Mouse (Mus musculus) right cerebral cortex, postnatal 25 days (tissue): ENCODE data around the gene Nkg7.
"Not testable (repeated sequence)": the region's sequence is repeated elsewhere in the genome, so short reads cannot be mapped to it uniquely, and the experiment has no call there.

Experiments used
- DNase-seq: peaks from one replicate; pipeline ENCODE4 v3.0.0; 2022

Nkg7 gene

DNA sequence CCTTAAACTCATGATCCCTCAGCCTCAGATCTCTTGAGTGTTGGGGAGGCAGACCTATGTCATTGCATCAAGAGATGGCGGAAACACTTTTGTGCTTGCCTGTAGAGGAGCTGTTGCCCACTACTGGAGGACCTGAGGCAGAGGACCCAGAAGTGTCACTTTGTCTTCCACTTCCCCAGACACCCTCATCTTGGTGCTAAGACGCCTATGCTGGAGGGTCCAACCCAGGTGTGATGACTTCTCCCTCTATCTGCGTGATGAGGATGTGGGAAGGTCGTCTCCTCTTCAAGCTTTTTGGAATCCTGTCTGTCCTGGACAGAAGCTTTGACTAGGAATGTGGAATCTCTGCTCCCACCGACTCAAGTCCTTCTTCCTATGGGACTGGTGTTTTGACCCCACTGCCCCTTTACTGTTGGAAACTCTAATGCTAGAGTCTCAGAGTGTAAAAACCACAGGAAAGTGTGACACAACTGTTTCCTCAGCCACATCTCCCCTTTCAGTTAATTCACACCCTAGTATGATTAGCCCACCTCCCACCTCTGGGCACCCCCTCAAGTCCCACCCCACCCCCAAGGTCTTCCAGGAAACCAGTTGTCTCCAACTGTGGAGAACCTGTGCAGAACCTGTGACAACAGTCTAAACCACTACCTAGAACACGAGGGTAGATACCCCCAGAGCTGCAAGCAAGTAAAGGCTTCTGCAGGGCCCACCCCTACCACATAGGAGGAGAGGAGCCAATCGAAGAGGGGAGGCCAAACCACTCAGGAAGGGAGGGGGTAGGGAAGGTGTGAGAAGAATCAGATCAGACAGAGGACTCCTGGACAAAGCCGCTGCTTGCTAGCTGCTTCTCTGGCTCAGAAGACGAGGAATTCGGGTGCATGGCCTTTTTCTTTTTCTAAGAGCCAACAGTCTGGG lies at the start of gene Nkg7:
Gene Nkg7, plus strand, starts transcription at position 733 of the 915 bp plus-strand sequence.
- DNase-seq, result no peak

DNA sequence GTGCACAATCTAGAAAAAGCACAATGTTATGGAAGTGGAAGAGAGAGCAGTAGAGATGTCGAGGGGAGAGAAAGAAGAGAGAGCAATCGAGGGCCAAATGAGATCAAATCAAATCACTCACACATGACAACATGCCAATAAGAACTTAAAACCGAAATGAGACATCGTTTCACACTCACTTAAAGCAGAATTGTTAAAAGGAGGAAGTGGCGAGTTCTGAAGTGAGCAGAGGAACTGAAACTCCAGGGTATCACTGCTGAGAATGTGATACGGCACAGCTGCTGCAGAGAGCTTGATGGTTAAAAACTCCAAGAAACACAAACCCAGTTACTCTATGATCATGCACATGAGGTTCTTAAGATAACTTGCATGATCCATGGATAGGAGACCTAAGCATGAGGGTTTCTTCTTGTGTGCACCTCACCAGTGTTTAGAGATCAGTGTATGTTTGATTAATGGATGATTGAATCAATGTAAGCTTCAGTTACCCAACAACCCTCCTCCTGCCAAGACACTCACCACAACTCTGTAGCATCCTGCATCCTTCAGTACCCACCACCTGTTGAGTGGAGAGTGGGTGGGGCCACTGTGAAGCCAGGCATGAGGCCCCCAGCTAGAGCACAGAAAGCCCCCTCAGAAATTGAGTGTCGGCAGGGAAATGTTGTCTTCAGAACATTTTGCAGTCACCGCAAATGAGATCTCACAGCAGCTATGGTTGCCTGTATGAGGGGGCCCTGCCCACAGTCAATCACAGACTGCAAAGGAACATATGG lies 44.3 kb upstream of the Nkg7 start:
- DNase-seq, result no peak

DNA sequence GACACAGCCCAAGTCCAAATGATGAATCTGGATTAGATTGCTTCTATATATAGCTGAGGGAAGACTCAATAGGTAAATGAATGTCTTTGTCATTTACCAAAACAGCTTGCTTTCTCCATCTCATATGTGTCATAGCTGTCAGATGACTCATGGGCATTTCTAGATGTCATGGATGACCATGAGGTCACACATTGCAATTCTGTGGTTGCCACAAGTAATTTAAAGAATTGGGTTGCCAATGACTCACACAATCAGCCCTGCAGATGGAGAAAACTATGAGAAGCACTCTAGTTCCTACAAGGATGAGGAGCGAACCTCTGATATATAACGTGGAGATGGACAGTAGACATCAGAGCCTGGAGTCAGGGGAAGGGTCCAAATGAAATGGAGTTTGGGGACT lies 37.4 kb upstream of the Nkg7 start:
- DNase-seq, result no peak

DNA sequence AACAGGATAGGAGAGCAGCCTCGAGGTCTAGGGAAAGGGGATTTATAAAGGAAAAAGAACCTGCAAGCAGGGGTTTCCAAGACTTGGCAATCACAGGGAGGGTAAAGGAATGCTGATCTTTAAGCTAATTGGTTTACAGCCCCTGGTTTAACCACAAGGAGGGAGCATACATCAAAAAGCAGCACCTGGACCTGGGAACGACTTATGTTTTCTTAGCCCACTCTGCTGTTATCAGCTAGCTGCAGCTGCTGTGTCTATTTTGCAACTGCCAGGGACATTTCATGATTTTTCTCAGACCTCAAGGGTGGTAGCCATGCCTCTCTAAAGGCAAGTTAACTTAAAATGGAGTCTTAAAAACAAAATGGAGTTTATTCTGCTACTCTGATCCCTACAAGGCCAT lies 34.2 kb upstream of the Nkg7 start:
- no peak for DNase-seq

DNA sequence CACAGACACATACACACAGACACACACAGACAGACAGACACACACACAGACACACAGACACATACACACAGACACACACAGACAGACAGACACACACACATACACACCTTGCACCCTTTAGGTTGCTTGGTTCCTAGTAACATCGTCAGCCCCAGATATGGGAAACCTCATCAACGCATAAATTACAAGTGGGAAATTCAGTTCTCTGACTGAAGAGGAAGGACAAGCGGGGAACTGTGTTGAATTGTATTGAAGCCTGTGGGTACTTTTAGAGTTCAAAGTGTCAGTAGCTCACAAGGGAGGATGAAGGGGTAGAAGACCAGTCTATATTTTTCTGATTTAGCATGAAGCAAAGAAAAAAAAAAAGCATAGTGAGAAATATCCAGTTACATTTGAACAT lies 29.3 kb upstream of the Nkg7 start:
- DNase-seq, result no peak

DNA sequence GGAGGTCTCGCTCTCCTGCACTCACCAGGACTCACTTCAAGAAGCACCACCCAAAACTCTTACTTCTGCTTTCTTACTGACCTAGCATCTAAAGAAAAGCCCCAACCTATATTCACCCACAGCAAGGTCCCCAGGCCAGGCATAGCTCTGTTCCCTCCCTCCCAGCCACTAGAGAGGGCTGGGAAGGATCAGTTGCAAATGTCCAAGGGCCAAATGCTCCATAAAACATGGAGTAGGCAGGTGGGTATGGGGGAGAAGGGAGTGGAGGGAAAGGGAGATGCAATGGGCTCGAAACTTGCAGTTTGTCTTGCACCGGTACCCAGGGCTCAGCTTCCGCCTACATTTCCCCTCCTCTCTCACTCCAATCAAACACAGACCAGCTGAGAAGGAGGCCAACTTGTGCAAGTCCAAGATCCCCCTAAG lies 28.7 kb upstream of the Nkg7 start, which contains the start of gene Siglecg:
Gene Siglecg, plus strand, starts transcription at position 74 of the 423 bp plus-strand sequence.
- no peak for DNase-seq

DNA sequence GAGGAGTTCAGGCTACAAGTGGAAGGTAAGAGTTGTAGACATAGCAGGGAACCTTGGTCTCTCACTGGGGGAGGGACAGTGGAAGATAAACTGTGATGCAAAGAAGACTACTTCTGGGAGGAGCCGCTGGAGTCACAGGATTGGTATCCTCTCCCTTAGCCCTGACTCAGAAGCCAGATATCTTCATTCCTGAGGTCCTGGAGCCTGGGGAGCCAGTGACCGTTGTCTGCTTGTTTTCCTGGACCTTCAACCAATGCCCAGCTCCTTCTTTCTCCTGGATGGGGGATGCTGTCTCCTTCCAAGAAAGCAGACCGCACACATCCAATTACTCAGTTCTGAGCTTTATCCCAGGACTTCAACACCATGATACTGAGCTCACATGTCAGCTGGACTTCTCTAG lies 27.8 kb upstream of the Nkg7 start:
- no peak for DNase-seq

DNA sequence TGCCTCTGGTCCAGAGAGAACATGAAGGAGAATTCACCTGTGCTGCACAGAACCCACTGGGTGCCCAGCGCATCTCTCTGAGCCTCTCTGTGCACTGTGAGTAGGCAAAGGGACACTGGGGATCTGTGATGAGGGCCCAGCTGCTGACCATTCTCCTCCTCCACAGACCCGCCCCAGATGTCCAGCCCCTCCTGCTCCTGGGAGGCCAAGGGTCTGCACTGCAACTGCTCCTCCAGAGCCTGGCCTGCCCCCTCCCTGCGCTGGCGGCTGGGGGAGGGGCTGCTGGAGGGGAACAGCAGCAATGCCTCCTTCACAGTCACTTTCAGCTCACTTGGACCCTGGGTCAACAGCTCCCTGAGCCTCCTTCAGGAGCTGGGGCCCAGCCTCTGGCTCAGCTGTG lies 25.1 kb upstream of the Nkg7 start:
- DNase-seq, result not testable (repeated sequence)

DNA sequence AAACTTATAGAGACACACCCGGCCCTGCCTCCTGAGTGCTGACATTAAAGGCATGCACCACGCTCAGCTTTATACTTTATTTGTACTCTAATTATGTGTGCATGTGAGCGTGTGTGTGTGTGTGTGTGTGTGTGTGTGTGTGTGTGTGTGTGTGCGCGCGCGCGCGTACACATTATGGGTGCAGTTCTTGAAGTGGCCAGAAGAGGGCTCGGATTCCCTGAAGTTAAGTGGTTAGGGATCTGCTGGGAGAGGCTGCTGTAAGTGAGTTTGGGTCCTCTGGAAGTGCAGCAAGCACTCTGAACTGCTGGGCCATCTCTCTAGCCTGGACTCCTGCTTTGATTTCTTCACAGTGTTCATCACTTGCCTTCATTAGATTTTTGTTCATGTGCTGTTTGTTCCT lies 19.6 kb upstream of the Nkg7 start:
- no peak for DNase-seq

DNA sequence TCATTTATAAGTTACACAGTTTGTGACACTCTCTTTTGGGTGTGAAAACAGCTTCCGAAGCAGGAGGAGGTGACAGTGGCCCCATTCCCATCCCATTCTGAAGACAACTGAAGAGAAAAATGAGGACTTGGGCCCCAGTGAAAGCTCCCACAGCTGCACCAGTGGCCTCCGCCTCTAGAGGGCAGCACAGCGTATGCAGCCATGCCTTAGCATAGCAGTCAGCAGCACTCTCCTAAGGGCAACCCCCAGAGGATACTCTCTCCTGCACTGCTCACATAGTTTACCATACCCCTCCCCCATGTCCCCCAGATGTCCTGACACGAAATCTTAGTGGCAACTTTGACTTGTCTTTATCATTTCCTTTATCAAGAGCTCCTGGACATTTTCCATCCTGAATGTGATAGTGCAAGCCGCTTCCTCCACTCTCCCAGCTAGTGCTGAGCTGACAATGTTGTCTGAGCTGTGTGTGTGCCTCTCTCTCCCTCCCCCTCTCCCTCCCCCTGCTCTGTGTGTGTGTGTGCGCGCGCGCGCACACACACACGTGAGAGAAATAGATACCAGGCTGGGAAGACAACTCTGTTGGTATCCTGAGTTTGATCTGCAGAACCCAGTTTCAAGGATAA lies 13.8 kb upstream of the Nkg7 start:
- peak; percentile 78 for DNase-seq

DNA sequence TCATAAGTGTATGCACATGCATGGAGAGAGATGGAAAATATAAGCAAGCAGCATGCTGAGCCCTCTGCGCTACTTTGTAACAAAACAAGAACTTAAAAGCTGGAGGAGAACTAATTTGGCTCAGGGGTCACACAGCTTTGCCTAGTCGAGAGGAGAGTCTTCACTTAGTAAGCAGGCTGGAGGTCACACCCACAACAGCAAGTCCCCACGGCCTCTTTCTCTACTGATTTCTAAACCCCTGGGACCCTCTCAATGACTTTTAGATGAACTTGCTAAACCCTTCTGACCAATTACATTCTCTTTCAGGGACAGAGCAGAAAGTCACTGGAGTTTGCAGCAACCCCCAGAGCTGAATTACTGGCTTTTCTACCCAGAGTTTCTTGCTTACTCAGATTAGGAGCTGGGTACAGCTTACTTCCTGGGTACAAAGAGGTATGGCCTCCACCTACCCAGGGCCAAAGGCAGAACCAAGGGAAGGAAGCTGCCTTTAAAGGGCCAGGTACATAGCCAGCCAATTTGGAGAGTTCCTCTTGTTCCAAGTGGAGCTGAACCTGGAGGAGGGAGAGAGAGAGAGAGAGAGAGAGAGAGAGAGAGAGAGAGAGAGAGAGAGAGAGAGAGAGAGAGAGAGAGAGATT lies 12.8 kb upstream of the Nkg7 start:
- no peak for DNase-seq

DNA sequence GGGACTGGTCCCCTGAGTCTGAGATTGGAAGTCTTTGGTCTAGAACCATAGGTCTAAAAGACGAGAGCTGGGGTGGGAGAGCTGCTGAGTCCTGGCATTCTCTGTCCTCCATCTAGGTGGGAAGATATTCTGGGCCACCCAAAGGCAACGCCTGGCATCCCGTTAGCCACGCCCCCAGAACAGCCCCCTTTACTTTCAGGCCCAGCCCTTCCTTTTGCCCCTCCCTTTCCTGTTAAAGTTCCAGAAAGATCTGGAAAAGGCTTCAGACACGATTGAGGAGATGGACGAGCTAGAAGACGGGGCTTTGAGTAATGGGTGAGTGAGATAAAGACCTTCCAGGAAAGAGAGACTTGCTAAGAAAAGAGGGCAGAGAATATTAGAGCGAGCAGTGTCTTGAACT lies 9.5 kb upstream of the Nkg7 start, which contains the start of gene Lim2:
Gene Lim2, plus strand, starts transcription at position 265 of the 400 bp plus-strand sequence.
- no peak for DNase-seq

DNA sequence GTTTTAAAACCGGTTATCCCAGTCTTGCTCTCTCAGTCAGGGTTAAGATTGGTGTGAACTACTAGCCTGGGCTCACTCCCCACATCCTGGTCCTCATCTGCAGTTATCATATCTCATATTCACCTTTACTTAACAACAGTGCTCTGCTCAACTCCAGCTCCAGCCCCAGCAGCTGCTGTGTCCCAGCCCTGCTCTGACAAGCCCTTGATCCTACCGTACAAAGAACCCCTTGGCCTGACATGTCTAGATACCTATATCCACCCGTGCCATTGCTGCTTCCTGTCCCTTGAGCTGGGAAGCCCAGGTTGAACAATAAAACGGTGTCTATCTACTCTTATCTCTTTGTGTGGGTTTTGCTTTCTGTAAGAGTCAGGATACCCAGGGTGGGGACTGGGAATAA lies 7.4 kb upstream of the Nkg7 start:
- no peak for DNase-seq

DNA sequence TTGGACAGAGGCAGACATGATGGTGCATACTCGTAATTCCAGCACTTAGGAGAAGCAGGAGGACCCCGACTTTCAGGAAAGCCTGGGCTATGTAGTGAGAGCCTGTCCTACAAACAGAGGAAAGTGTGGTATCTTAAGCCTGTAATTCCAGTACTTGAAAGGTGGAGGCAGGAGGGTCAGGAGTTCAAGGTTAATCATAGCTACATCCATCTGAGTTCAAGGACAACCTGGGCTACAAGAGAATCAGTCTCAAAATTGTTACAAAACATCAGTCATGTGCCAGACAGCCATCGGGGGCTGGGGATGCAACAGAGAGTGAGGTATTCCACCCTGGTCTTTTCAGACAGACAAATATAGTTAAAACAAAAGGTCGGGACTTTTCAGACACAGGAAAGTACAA lies 4.0 kb upstream of the Nkg7 start:
- DNase-seq, result no peak

DNA sequence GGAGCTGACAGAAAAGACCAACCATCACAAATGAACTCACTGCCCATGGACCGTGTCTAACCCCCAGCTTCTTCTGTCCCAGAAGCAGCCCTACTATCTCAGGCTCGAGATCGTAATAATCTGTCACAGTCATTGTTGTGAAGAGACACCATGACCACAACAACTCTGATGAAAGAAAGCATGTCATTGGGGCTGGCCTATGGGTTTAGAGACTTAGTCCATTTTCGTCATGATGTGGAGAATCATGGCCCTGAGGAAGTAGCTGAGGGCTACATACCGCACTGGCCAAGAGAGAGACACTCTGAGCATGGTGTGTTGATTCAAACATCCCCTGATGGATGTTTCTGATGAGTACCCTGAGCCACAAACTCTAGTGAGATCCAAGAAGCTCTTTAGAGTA lies 2.2 kb upstream of the Nkg7 start:
- no peak for DNase-seq

DNA sequence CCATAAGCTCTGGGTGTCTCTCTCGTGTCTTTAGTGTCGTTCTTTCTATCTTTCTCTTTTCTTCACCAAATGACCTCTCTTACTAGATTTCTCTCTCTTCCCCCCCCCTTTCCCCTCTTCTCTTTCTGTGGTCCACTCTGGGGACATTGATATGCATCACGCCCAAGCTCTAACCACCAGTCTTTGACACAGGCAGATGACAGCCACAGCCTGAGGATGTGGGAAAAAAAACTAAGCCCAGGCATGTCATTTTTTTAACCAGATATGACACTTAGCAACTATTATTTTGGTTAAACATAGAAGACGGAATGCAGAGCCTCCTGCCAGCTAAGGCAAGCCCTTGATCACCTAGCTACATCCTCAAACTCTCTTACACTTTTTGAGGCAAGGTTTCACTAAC lies 1.7 kb downstream of the Nkg7 start:
- no peak for DNase-seq

DNA sequence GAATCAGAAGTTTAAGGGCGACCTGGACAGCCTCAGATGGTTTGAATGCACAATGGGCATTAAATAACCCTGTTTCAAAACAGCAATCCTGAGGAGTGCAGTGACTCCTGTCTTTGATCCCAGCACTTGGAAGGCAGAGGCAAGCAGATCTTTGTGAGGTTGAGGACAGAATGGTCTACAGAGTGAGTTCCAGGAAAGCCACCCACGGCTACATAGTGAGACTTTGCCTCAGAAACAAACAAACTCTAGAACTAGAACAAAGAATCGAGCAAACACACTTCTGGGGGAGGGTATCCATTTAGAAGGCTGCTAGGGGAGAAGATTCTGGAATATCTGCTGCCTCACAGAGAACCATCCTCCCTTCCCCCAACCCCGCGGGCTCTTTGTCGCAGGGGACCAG lies 3.6 kb downstream of the Nkg7 start, which contains the start of gene Cldnd2:
Gene Cldnd2, plus strand, starts transcription at position 301 of the 400 bp plus-strand sequence.
- DNase-seq, result no peak

DNA sequence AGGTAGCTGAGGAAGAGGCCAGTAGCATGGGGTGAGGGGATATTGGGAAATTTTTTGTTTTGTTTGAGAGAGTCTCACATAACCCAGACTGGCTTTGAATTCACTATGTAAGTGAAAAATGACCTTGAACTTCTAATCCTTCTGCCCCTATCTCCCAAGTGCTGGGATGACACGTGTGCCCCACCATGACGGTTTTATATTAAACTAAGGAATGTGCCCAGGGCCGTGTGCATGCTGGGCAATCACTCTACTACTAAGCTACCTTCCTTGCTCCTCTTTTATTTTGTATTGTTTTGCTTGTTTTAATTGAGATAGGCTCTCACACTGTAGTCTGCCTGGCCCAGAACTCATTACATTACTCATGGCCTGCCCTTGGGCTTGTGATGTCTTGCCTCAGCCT lies 4.2 kb downstream of the Nkg7 start:
- no peak for DNase-seq

DNA sequence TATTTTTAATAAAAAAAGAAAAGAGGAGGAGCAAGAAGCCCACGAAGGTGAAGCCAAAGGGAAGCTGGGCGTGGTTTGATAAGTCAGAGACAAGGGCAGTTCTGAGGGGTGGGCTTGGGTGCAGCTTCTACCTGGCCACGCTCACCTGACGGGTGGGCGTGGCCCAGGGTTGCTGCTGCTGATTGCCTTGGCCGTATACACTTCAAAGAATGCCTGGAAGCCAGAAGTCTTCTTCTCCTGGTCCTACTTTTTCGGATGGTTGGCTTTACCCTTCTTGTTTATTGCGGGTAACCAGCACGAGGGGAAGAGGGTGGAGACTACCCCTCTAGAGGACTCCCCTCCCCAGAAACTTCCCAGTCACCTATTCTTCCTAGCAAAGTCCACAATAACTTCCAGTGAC lies 5.8 kb downstream of the Nkg7 start:
- DNase-seq, result no peak

DNA sequence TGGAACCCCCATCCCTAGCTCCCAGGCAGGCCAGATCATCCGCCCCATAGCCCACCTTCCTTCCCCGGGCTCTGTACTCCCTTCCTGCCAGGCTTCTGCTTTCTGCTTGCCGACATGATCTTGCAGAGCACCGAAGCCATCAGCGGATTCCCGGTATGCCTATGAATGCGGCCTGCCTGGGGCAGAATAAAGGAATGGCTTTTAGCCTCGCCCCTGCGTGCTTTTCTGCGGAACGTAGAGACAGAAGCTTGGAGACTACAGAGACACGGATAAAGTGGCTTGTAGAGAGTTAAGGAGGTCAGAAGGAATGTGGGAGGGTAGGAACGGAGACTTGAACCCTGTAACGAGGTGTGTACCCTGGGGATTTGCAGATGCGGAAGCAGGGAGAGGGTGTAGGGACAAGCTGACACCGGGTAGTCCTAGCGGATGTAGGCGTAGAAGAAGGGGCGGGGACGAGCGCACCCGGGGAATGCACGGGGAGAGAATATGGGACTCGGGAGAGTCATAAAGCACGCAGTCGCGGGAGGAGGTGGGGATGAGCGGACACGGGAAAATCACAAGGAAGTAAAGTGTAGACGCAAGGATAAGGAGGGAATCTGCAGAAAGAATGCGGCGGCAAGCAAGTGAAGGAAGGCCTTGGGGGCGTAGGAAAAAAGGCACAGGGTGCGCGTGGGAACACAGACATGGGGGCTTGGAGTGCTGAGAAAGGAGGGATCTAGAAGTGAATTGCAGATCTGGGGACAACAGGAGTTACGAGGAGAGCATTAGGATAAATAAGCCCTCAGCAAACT lies 6.4 kb downstream of the Nkg7 start:
- DNase-seq, result peak; percentile 59

DNA sequence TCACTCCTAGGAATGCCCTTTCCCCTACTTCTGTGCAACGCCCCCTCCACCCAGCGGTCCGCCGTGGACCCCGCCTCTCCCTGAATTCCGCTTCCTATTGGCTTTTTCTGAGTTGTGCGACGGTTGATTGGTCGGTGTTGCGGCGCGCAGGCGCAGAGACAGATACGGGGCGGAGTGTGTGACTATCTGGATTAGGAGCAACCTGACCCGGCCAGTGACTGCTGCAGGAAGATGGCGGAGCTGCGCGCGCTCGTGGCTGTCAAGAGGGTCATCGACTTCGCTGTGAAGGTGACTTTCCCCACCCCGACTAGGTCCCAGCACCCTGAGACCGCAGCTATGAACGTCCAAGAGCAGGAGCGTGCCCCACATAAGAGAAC lies 7.0 kb downstream of the Nkg7 start, which contains the start of the genes Etfb and Gm45233:
Gene Etfb, plus strand, starts transcription at position 167 of the 377 bp plus-strand sequence.
Gene Gm45233, plus strand, starts transcription at position 212 of the 377 bp plus-strand sequence.
- peak; percentile 93 for DNase-seq

DNA sequence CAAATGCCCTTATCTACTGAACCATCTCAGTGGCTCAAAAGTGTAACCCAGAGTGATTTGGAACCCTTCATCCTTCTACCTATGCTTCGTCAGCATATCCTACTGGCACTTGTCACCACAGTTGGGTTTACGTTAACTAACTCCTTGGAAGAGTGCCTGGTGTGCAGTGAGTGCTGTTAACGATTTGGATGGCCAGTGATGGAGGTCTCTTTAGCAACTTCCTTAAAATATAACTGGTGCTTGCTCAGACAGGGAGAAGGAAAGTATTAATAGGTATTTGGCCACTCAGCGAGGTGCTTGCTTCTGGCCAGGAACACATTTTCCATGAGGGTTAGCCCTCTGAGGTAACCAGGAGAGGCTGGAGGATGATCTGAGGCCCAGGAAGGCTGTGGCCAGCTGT lies 10.9 kb downstream of the Nkg7 start:
- DNase-seq, result no peak
